Mouse (Mus musculus) kidney, adult 2 months (tissue): ENCODE results near the gene Ccdc85c.

ENCODE experiments used
- CTCF ChIP-seq: fragments of 200-500 bp; conservative IDR thresholded peaks from 2 replicates; pipeline ENCODE4 v1.5.1; 2011; ENCODE audit warnings: low read depth, mild to moderate bottlenecking, control low read depth, low read length, moderate library complexity, mixed read lengths; ENCODE audit not compliant: insufficient read depth, insufficient read length
- POLR2A ChIP-seq: fragments of 200-500 bp; IDR thresholded peaks from one replicate; pipeline ENCODE4 v1.6.1; 2011; ENCODE audit warnings: low read depth, low read length, control low read depth

DNA sequence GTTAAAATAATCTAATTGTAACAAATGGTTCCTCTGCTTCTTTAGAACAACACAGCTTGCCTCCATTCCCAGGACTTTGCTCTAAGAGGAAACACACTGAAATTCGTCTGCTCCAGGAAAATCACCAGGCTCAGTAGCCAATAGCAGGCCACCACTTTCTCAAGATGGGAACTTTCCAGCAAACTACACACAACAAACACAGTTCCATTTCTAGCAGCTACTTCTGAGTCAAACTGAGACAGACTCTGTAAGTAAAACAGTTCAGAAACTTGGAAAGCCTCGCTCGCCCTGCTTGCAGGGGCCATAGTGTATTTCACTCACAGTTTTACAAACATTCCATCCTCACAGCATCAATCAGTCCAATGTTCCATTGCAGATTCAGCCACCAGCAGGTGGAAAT lies 98.9 kb downstream of the Ccdc85c start:
- TF ChIP-seq CTCF (no peak), POLR2A (no peak)
